Mouse (Mus musculus): ENCODE measurements around the gene Tpst1. TPM values are rescaled to one million over a fixed set of nuclear protein-coding genes. Genes with fewer than 3 reads are reported as not detected.

Gene Tpst1
- total RNA-seq, 2 experiments from 2014 or later: 35.1 to 40.0 TPM

- DNase-seq: no peak
Measured at GRCm38 (mm10) chr5:130089626-130090393, 16.7 kb downstream of the Tpst1 start.

- no peak for DNase-seq
Measured at GRCm38 (mm10) chr5:130096754-130097153, 23.6 kb downstream of the Tpst1 start.

GRCm38 (mm10) chr5:130097837-130098236 is 24.7 kb downstream of the Tpst1 start:
- DNase-seq: no peak

GRCm38 (mm10) chr5:130101724-130102123 is 28.6 kb downstream of the Tpst1 start:
- DNase-seq: no peak

GRCm38 (mm10) chr5:130109348-130109747 is 36.2 kb downstream of the Tpst1 start:
- DNase-seq: no peak

GRCm38 (mm10) chr5:130110632-130111464 is 37.7 kb downstream of the Tpst1 start:
- no peak for DNase-seq

GRCm38 (mm10) chr5:130112653-130113052 is 39.5 kb downstream of the Tpst1 start:
- no peak for DNase-seq

- DNase-seq: no peak
Measured at GRCm38 (mm10) chr5:130116116-130116515, 43.0 kb downstream of the Tpst1 start.

- no peak for DNase-seq
Measured at GRCm38 (mm10) chr5:130116857-130117256, 43.7 kb downstream of the Tpst1 start.

- DNase-seq: no peak
Measured at GRCm38 (mm10) chr5:130117932-130118331, 44.8 kb downstream of the Tpst1 start.

- DNase-seq: no peak
Measured at GRCm38 (mm10) chr5:130119236-130119635, 46.1 kb downstream of the Tpst1 start.

GRCm38 (mm10) chr5:130120070-130120736 is 47.1 kb downstream of the Tpst1 start:
- no peak for DNase-seq

- DNase-seq: peak; percentile 58
Measured at GRCm38 (mm10) chr5:130120904-130121303, 47.8 kb downstream of the Tpst1 start.

GRCm38 (mm10) chr5:130122355-130122754 is 49.2 kb downstream of the Tpst1 start:
- DNase-seq: no peak

GRCm38 (mm10) chr5:130124271-130124670 is 51.1 kb downstream of the Tpst1 start:
- no peak for DNase-seq

- peak; percentile 30 for DNase-seq
Measured at GRCm38 (mm10) chr5:130128686-130129523, 55.8 kb downstream of the Tpst1 start.

- DNase-seq: no peak
Measured at GRCm38 (mm10) chr5:130129524-130129793, 56.3 kb downstream of the Tpst1 start.

GRCm38 (mm10) chr5:130136597-130136996 is 63.5 kb downstream of the Tpst1 start:
- DNase-seq: no peak

- DNase-seq: peak; percentile 90
Measured at GRCm38 (mm10) chr5:130139393-130139792, 66.3 kb downstream of the Tpst1 start.

- DNase-seq: no peak
Measured at GRCm38 (mm10) chr5:130141138-130141537, 68.0 kb downstream of the Tpst1 start.

- DNase-seq: peak; percentile 33
Measured at GRCm38 (mm10) chr5:130142041-130142440, 68.9 kb downstream of the Tpst1 start.

GRCm38 (mm10) chr5:130143101-130143500 is 70.0 kb downstream of the Tpst1 start:
- peak; percentile 39 for DNase-seq
